Mouse (Mus musculus): ENCODE results near the gene Nploc4. TPM values are rescaled to one million over a fixed set of nuclear protein-coding genes. Genes with fewer than 3 reads are reported as not detected.

Gene Nploc4
- total and polyA plus RNA-seq, 3 experiments = 40.6 to 115 (median 50.4) TPM

- Histone ChIP-seq H3K9ac (ENCODE audit: insufficient read depth, low read depth) (no peak overlapping the region), H3K79me2 (replicated peaks; ENCODE audit: control insufficient read depth, extremely low read depth, insufficient read depth, poor library complexity, severe bottlenecking) (peaks cover 17% of the 10 kb centered on the region), H3K27ac (ENCODE audit: insufficient read depth, low read depth) (no peak overlapping the region), H3K27me3 (replicated peaks) (no peaks in the 10 kb centered on the region), H3K9me3 (replicated peaks; ENCODE audit: low read length) (no peaks in the 10 kb centered on the region), H3K4me1 (ENCODE audit: control insufficient read depth in 1 of 2, insufficient read depth in 2 of 2) (peaks cover 16 to 17% of the 10 kb centered on the region in 2 experiments), H3K4me3 (replicated peaks in 1 of 3; ENCODE audit: low read depth in 2 of 3, low read length in 2 of 3, poor library complexity in 1 of 3) (no peak overlapping the region), H3K36me3 (replicated peaks in 1 of 2; ENCODE audit: control insufficient read depth in 1 of 2, insufficient read depth in 1 of 2, low read length in 1 of 2) (peaks cover 18 to 22% of the 10 kb centered on the region in 2 experiments), H3K4me2 (ENCODE audit: insufficient read depth, low read depth, poor library complexity, severe bottlenecking) (no peak overlapping the region)
- TF ChIP-seq MAFK (IDR thresholded peaks at IDR 0.05; ENCODE audit: insufficient replicate concordance, low read length) = no peak
- TF ChIP-seq JUN (IDR thresholded peaks at IDR 0.05; ENCODE audit: insufficient read depth, low read depth, low read length) = no peak
- no peak for TF ChIP-seq CHD1 (IDR thresholded peaks at IDR 0.05; ENCODE audit: low read depth, low read length)
- TF ChIP-seq POLR2A (IDR thresholded peaks at IDR 0.05; ENCODE audit: low read depth, low read length) = peak; percentile 53; the same call in 1 of the 2 replicates
- no peak for TF ChIP-seq USF2 (conservative IDR thresholded peaks at IDR 0.05; ENCODE audit: low read depth, low read length)
- TF ChIP-seq USF1 (IDR thresholded peaks at IDR 0.05; ENCODE audit: low read depth, low read length) = no peak
- TF ChIP-seq CHD2 (IDR thresholded peaks at IDR 0.05; ENCODE audit: low read length) = peak; percentile 33; the same call in 1 of the 2 replicates
- no peak for TF ChIP-seq NRF1 (IDR thresholded peaks at IDR 0.05; ENCODE audit: low read depth, low read length)
- peak; percentile 29 for TF ChIP-seq ZMIZ1 (IDR thresholded peaks at IDR 0.05; ENCODE audit: low read depth, low read length)
- no peak for TF ChIP-seq GABPA (IDR thresholded peaks at IDR 0.05; ENCODE audit: insufficient replicate concordance, low read depth, low read length)
- dilution Hi-C loops (cut with MboI; ENCODE audit: extremely low pct_ligation_motif_present, extremely low pct_unique_long_range_greater_than_20kb, low sequenced_read_pairs) = no loop called here
- DNase-seq (ENCODE audit: extremely low read depth) = no peak
- in situ Hi-C loops (cut with MboI; ENCODE audit: low pct_ligation_motif_present, low pct_unique_long_range_greater_than_20kb, low sequenced_read_pairs) = no loop called here
Observed at GRCm38 (mm10) chr11:120343519-120344309, 93.8 kb downstream of the Nploc4 start.

DNA sequence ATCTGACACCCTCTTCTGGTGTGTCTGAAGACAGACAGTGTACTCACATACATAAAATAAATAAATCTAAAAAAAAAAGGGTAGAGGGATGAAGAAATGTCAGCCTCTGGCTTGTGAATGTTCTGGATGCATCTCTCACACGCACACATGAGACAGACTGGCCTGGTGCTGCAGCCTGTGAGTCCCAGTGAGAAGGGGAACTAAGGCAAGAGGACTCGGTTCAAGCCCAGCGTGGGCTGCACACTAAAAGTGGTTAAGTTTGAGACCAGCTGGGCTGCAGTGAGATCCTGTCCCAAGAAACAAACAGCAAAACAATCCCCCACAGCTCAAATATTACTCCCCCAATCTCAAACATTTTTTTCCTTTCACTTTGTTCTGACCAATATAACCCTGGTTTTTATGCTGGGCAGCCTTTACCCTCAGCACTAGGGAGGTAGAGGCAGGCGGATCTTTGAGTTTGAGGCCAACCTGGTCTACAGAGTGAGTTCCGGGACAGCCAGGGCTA is 94.8 kb downstream of the Nploc4 start:
- Histone ChIP-seq H3K36me3 (replicated peaks in 1 of 2; ENCODE audit: control insufficient read depth in 1 of 2, insufficient read depth in 1 of 2, low read length in 1 of 2) (peaks cover 18 to 22% of the 10 kb centered on the region in 2 experiments), H3K27ac (ENCODE audit: insufficient read depth, low read depth) (no peak overlapping the region), H3K79me2 (replicated peaks; ENCODE audit: control insufficient read depth, extremely low read depth, insufficient read depth, poor library complexity, severe bottlenecking) (peaks cover 11% of the 10 kb centered on the region), H3K9me3 (replicated peaks; ENCODE audit: low read length) (no peaks in the 10 kb centered on the region), H3K9ac (ENCODE audit: insufficient read depth, low read depth) (no peak overlapping the region), H3K4me1 (ENCODE audit: control insufficient read depth in 1 of 2, insufficient read depth in 2 of 2) (peaks cover 16 to 17% of the 10 kb centered on the region in 2 experiments), H3K4me2 (ENCODE audit: insufficient read depth, low read depth, poor library complexity, severe bottlenecking) (no peak overlapping the region), H3K27me3 (replicated peaks) (no peaks in the 10 kb centered on the region), H3K4me3 (replicated peaks in 1 of 3; ENCODE audit: low read depth in 2 of 3, low read length in 2 of 3, poor library complexity in 1 of 3) (no peak overlapping the region)
- no peak for DNase-seq (ENCODE audit: extremely low read depth)
- TF ChIP-seq JUND (conservative IDR thresholded peaks at IDR 0.05; ENCODE audit: low read depth, low read length) (no peak), ETS1 (conservative IDR thresholded peaks at IDR 0.05; ENCODE audit: low read depth, low read length) (no peak), IRF4 (IDR thresholded peaks at IDR 0.05; ENCODE audit: low read depth, low read length) (no peak), ELF1 (IDR thresholded peaks at IDR 0.05; ENCODE audit: low read depth, low read length) (no peak), ZKSCAN1 (IDR thresholded peaks at IDR 0.05; ENCODE audit: borderline replicate concordance, low read depth, low read length) (no peak), ZNF384 (IDR thresholded peaks at IDR 0.05; ENCODE audit: low read depth, low read length) (no peak), ZMIZ1 (IDR thresholded peaks at IDR 0.05; ENCODE audit: low read depth, low read length) (no peak), CHD1 (IDR thresholded peaks at IDR 0.05; ENCODE audit: low read depth, low read length) (no peak), MEF2A (IDR thresholded peaks at IDR 0.05; ENCODE audit: borderline replicate concordance, low read depth, low read length) (no peak), USF2 (conservative IDR thresholded peaks at IDR 0.05; ENCODE audit: low read depth, low read length) (no peak), MAFK (IDR thresholded peaks at IDR 0.05; ENCODE audit: insufficient replicate concordance, low read length) (no peak), USF1 (IDR thresholded peaks at IDR 0.05; ENCODE audit: low read depth, low read length) (no peak), MYC (IDR thresholded peaks at IDR 0.05; ENCODE audit: low read depth, low read length) (no peak), CTCF (conservative IDR thresholded peaks at IDR 0.05 in 1 of 2, IDR thresholded peaks at IDR 0.05 in 1 of 2; ENCODE audit: low read depth in 2 of 2, low read length in 2 of 2) (no peak)
- in situ Hi-C loops (cut with MboI; ENCODE audit: low pct_ligation_motif_present, low pct_unique_long_range_greater_than_20kb, low sequenced_read_pairs) = no loop called here
- dilution Hi-C loops (cut with MboI; ENCODE audit: extremely low pct_ligation_motif_present, extremely low pct_unique_long_range_greater_than_20kb, low sequenced_read_pairs) = no loop called here

Data from CH12.LX (cell line).